Mouse (Mus musculus) A20 (cell line): ENCODE data around the gene Lalba.
"Not testable (repeated sequence)": the region's sequence is repeated elsewhere in the genome, so short reads cannot be mapped to it uniquely, and the experiment has no call there.

Source experiments
- DNase-seq: peaks from one replicate; pipeline ENCODE4 v3.0.0-alpha.2; 2011; ENCODE audit warnings: low read depth, low spot score

Lalba gene

GRCm38 (mm10) chr15:98492102-98492501 is 9.6 kb upstream of the Lalba start, which contains the start of gene Olfr279:
Gene Olfr279 (plus strand): TSS chr15:98492402.
- DNase-seq: no peak

- no peak for DNase-seq
Measured at GRCm38 (mm10) chr15:98491332-98491731, 8.8 kb upstream of the Lalba start.

GRCm38 (mm10) chr15:98486433-98487021 is 4.0 kb upstream of the Lalba start:
- DNase-seq: no peak

GRCm38 (mm10) chr15:98483907-98484886 is 1.7 kb upstream of the Lalba start:
- peak; percentile 74 for DNase-seq

GRCm38 (mm10) chr15:98479568-98480102 is 2.9 kb downstream of the Lalba start:
- DNase-seq: peak; percentile 20

- DNase-seq: no peak
Measured at GRCm38 (mm10) chr15:98476281-98476680, 6.2 kb downstream of the Lalba start.

- DNase-seq: peak; percentile 57
Measured at GRCm38 (mm10) chr15:98475382-98475781, 7.1 kb downstream of the Lalba start.

- DNase-seq: no peak
Measured at GRCm38 (mm10) chr15:98474958-98475357, 7.6 kb downstream of the Lalba start.

- DNase-seq: no peak
Measured at GRCm38 (mm10) chr15:98471539-98471938, 11.0 kb downstream of the Lalba start.

- DNase-seq: no peak
Measured at GRCm38 (mm10) chr15:98469596-98469995, 12.9 kb downstream of the Lalba start, which contains the start of gene OR5BS1P. Gene OR5BS1P (plus strand): TSS chr15:98469896.

- DNase-seq: no peak
Measured at GRCm38 (mm10) chr15:98452288-98452687, 30.2 kb downstream of the Lalba start, which contains the start of gene Olfr281. Gene Olfr281 (plus strand): TSS chr15:98452588.

- DNase-seq: no peak
Measured at GRCm38 (mm10) chr15:98448521-98448920, 34.0 kb downstream of the Lalba start.

GRCm38 (mm10) chr15:98444561-98444960 is 38.0 kb downstream of the Lalba start:
- no peak for DNase-seq

GRCm38 (mm10) chr15:98430925-98431324 is 51.6 kb downstream of the Lalba start, which contains the start of gene Olfr282:
Gene Olfr282 (plus strand): TSS chr15:98431225.
- DNase-seq: not testable (repeated sequence)
